Mouse (Mus musculus) CH12.LX (cell line): ENCODE measurements around the gene Tspyl4. TPM values are rescaled to one million over a fixed set of nuclear protein-coding genes. Genes with fewer than 3 reads are reported as not detected.
A peak's percentile ranks its signal among the peaks of the same experiment; 100 is the strongest.

ENCODE experiments used
- DNase-seq: peaks from one replicate; pipeline ENCODE4 v3.0.0-alpha.2; 2013; ENCODE audit errors: extremely low read depth
- H3K27ac ChIP-seq: 2 replicates; pipeline ENCODE4 v1.5.1; 2012; ENCODE audit warnings: low read depth, mild to moderate bottlenecking, control low read depth, moderate library complexity; ENCODE audit not compliant: insufficient read depth
- H3K27me3 ChIP-seq: replicated peaks from 2 replicates; pipeline ENCODE3; 2012; ENCODE audit warnings: inconsistent platforms
- H3K36me3 ChIP-seq, 2 experiments: replicated peaks in 1 of 2; 2 replicates each; pipeline versions ENCODE3 to v1.6.1; 2012; ENCODE audit warnings: inconsistent platforms in 1 of 2, low read length in 1 of 2, mild to moderate bottlenecking in 1 of 2, mixed read lengths in 1 of 2, moderate library complexity in 1 of 2; ENCODE audit not compliant: control insufficient read depth in 1 of 2, insufficient read depth in 1 of 2
- H3K4me1 ChIP-seq, 2 experiments: 2 replicates each; pipeline ENCODE4 v1.6.1; 2012; ENCODE audit warnings: inconsistent platforms in 1 of 2, moderate library complexity in 1 of 2; ENCODE audit not compliant: insufficient read depth in 2 of 2, control insufficient read depth in 1 of 2
- H3K4me2 ChIP-seq: 2 replicates; pipeline ENCODE4 v1.6.1; 2012; ENCODE audit warnings: low read depth, mild to moderate bottlenecking, control low read depth; ENCODE audit not compliant: poor library complexity, insufficient read depth, severe bottlenecking
- H3K4me3 ChIP-seq, 3 experiments: fragments of 150-350 bp in 1 of 3; sonication (generic) in 1 of 3; replicated peaks in 1 of 3; 2 replicates each; pipeline versions ENCODE3 to v1.5.1; 2011 to 2012; ENCODE audit warnings: low read depth in 2 of 3, low read length in 2 of 3, mild to moderate bottlenecking in 2 of 3, moderate library complexity in 2 of 3, control low read depth in 1 of 3, improper control_type of control experiment in 1 of 3, inconsistent platforms in 1 of 3, mixed read lengths in 1 of 3; ENCODE audit not compliant: poor library complexity in 1 of 3
- H3K79me2 ChIP-seq: replicated peaks from 2 replicates; pipeline ENCODE4 v1.6.1; 2012; ENCODE audit warnings: mild to moderate bottlenecking, moderate library complexity; ENCODE audit not compliant: control insufficient read depth, poor library complexity, insufficient read depth, severe bottlenecking; ENCODE audit errors: extremely low read depth
- H3K9ac ChIP-seq: 2 replicates; pipeline ENCODE4 v1.6.1; 2012; ENCODE audit warnings: low read depth, mild to moderate bottlenecking, control low read depth, moderate library complexity; ENCODE audit not compliant: insufficient read depth
- H3K9me3 ChIP-seq: replicated peaks from 2 replicates; pipeline ENCODE3; 2012; ENCODE audit warnings: low read length, inconsistent platforms, mixed read lengths
- BHLHE40 ChIP-seq: IDR thresholded peaks from 2 replicates; pipeline ENCODE4 v1.6.1; 2011; ENCODE audit warnings: mild to moderate bottlenecking, low read depth, low read length, improper control_type of control experiment
- CHD1 ChIP-seq: IDR thresholded peaks from 2 replicates; pipeline ENCODE4 v1.6.1; 2012; ENCODE audit warnings: low read depth, low read length, improper control_type of control experiment, inconsistent platforms
- CHD2 ChIP-seq: IDR thresholded peaks from 2 replicates; pipeline ENCODE4 v1.6.1; 2011; ENCODE audit warnings: low read length, improper control_type of control experiment
- CTCF ChIP-seq, 2 experiments: IDR thresholded peaks in 1 of 2; conservative IDR thresholded peaks in 1 of 2; 2 replicates each; pipeline ENCODE4 v1.5.1; 2011 to 2012; ENCODE audit warnings: low read depth in 2 of 2, low read length in 2 of 2, improper control_type of control experiment in 1 of 2, inconsistent platforms in 1 of 2, mild to moderate bottlenecking in 1 of 2, moderate library complexity in 1 of 2
- E2F4 ChIP-seq: IDR thresholded peaks from 2 replicates; pipeline ENCODE4 v1.6.1; 2011; ENCODE audit warnings: low read depth, low read length, improper control_type of control experiment; ENCODE audit not compliant: insufficient replicate concordance
- ELF1 ChIP-seq: IDR thresholded peaks from 2 replicates; pipeline ENCODE4 v1.6.1; 2014; ENCODE audit warnings: low read depth, mild to moderate bottlenecking, inconsistent platforms, low read length, improper control_type of control experiment
- EP300 ChIP-seq: IDR thresholded peaks from 2 replicates; pipeline ENCODE4 v1.6.1; 2011; ENCODE audit warnings: low read length, improper control_type of control experiment
- ETS1 ChIP-seq: conservative IDR thresholded peaks from 2 replicates; pipeline ENCODE4 v1.6.1; 2012; ENCODE audit warnings: low read depth, mild to moderate bottlenecking, inconsistent platforms, low read length, improper control_type of control experiment, moderate library complexity
- GABPA ChIP-seq: IDR thresholded peaks from 2 replicates; pipeline ENCODE4 v1.6.1; 2012; ENCODE audit warnings: low read depth, low read length, improper control_type of control experiment, inconsistent platforms; ENCODE audit not compliant: insufficient replicate concordance
- HCFC1 ChIP-seq: IDR thresholded peaks from 2 replicates; pipeline ENCODE4 v1.6.1; 2012; ENCODE audit warnings: low read depth, mild to moderate bottlenecking, inconsistent platforms, low read length, improper control_type of control experiment
- IRF4 ChIP-seq: IDR thresholded peaks from 2 replicates; pipeline ENCODE4 v1.6.1; 2014; ENCODE audit warnings: low read depth, mild to moderate bottlenecking, inconsistent platforms, low read length, improper control_type of control experiment
- JUN ChIP-seq: IDR thresholded peaks from 2 replicates; pipeline ENCODE4 v1.6.1; 2011; ENCODE audit warnings: low read depth, mild to moderate bottlenecking, low read length, improper control_type of control experiment, moderate library complexity; ENCODE audit not compliant: insufficient read depth
- JUND ChIP-seq: conservative IDR thresholded peaks from 2 replicates; pipeline ENCODE4 v1.6.1; 2011; ENCODE audit warnings: low read depth, low read length, improper control_type of control experiment
- KAT2A ChIP-seq: IDR thresholded peaks from 2 replicates; pipeline ENCODE4 v1.6.1; 2012; ENCODE audit warnings: low read length, improper control_type of control experiment, inconsistent platforms; ENCODE audit not compliant: insufficient replicate concordance
- MAFK ChIP-seq: IDR thresholded peaks from 2 replicates; pipeline ENCODE4 v1.6.1; 2011; ENCODE audit warnings: low read length, improper control_type of control experiment; ENCODE audit not compliant: insufficient replicate concordance
- MAX ChIP-seq: IDR thresholded peaks from 2 replicates; pipeline ENCODE4 v1.6.1; 2011; ENCODE audit warnings: low read length, improper control_type of control experiment
- MAZ ChIP-seq: IDR thresholded peaks from 2 replicates; pipeline ENCODE4 v1.6.1; 2012; ENCODE audit warnings: low read depth, mild to moderate bottlenecking, inconsistent platforms, low read length, improper control_type of control experiment, moderate library complexity
- MEF2A ChIP-seq: IDR thresholded peaks from 2 replicates; pipeline ENCODE4 v1.6.1; 2014; ENCODE audit warnings: low read depth, mild to moderate bottlenecking, inconsistent platforms, low read length, improper control_type of control experiment, borderline replicate concordance
- MXI1 ChIP-seq: IDR thresholded peaks from 2 replicates; pipeline ENCODE4 v1.6.1; 2011; ENCODE audit warnings: mild to moderate bottlenecking, low read depth, low read length, improper control_type of control experiment
- MYC ChIP-seq: IDR thresholded peaks from 2 replicates; pipeline ENCODE4 v1.6.1; 2011; ENCODE audit warnings: low read depth, mild to moderate bottlenecking, improper control_type of control experiment, low read length
- NELFE ChIP-seq: IDR thresholded peaks from 2 replicates; pipeline ENCODE4 v1.6.1; 2011; ENCODE audit warnings: low read depth, low read length, improper control_type of control experiment
- NRF1 ChIP-seq: IDR thresholded peaks from 2 replicates; pipeline ENCODE4 v1.6.1; 2014; ENCODE audit warnings: low read depth, mild to moderate bottlenecking, inconsistent platforms, low read length, improper control_type of control experiment, moderate library complexity
- PAX5 ChIP-seq: IDR thresholded peaks from 2 replicates; pipeline ENCODE4 v1.6.1; 2012; ENCODE audit warnings: low read length, inconsistent platforms, mixed read lengths
- POLR2A ChIP-seq: IDR thresholded peaks from 2 replicates; pipeline ENCODE4 v1.6.1; 2011; ENCODE audit warnings: low read depth, mild to moderate bottlenecking, improper control_type of control experiment, low read length
- POLR2AphosphoS2 ChIP-seq: IDR thresholded peaks from 2 replicates; pipeline ENCODE4 v1.6.1; 2011; ENCODE audit warnings: low read depth, low read length, improper control_type of control experiment
- RAD21 ChIP-seq: IDR thresholded peaks from 2 replicates; pipeline ENCODE4 v1.6.1; 2011; ENCODE audit warnings: low read depth, mild to moderate bottlenecking, low read length, improper control_type of control experiment, moderate library complexity
- RCOR1 ChIP-seq: conservative IDR thresholded peaks from 2 replicates; pipeline ENCODE4 v1.6.1; 2012; ENCODE audit warnings: low read depth, mild to moderate bottlenecking, inconsistent platforms, low read length, improper control_type of control experiment
- SIN3A ChIP-seq: IDR thresholded peaks from 2 replicates; pipeline ENCODE4 v1.6.1; 2012; ENCODE audit warnings: low read length, improper control_type of control experiment, inconsistent platforms
- SMC3 ChIP-seq: IDR thresholded peaks from 2 replicates; pipeline ENCODE4 v1.6.1; 2011; ENCODE audit warnings: low read depth, low read length, improper control_type of control experiment
- TBP ChIP-seq: conservative IDR thresholded peaks from 2 replicates; pipeline ENCODE4 v1.6.1; 2011; ENCODE audit warnings: low read depth, low read length, improper control_type of control experiment
- TCF12 ChIP-seq: IDR thresholded peaks from 2 replicates; pipeline ENCODE4 v1.6.1; 2014; ENCODE audit warnings: low read depth, mild to moderate bottlenecking, inconsistent platforms, low read length, improper control_type of control experiment
- UBTF ChIP-seq: IDR thresholded peaks from 2 replicates; pipeline ENCODE4 v1.6.1; 2012; ENCODE audit warnings: low read depth, mild to moderate bottlenecking, inconsistent platforms, low read length, improper control_type of control experiment, moderate library complexity
- USF1 ChIP-seq: IDR thresholded peaks from 2 replicates; pipeline ENCODE4 v1.6.1; 2014; ENCODE audit warnings: low read depth, mild to moderate bottlenecking, inconsistent platforms, low read length, improper control_type of control experiment
- USF2 ChIP-seq: conservative IDR thresholded peaks from 2 replicates; pipeline ENCODE4 v1.6.1; 2011; ENCODE audit warnings: low read depth, low read length, improper control_type of control experiment
- ZC3H11A ChIP-seq: IDR thresholded peaks from 2 replicates; pipeline ENCODE4 v1.6.1; 2012; ENCODE audit warnings: low read depth, mild to moderate bottlenecking, inconsistent platforms, low read length, improper control_type of control experiment
- ZKSCAN1 ChIP-seq: IDR thresholded peaks from 2 replicates; pipeline ENCODE4 v1.6.1; 2012; ENCODE audit warnings: low read depth, inconsistent platforms, low read length, improper control_type of control experiment, borderline replicate concordance
- ZMIZ1 ChIP-seq: IDR thresholded peaks from 2 replicates; pipeline ENCODE4 v1.6.1; 2012; ENCODE audit warnings: low read depth, mild to moderate bottlenecking, inconsistent platforms, low read length, improper control_type of control experiment
- ZNF384 ChIP-seq: IDR thresholded peaks from 2 replicates; pipeline ENCODE4 v1.6.1; 2012; ENCODE audit warnings: low read depth, low read length, improper control_type of control experiment, inconsistent platforms
- dilution Hi-C: fragments of 300-500 bp; cut with MboI; formaldehyde crosslinking; loops from 2 replicates; pipeline ENCODE4 v1.14.3; 2020; ENCODE audit warnings: low sequenced_read_pairs; ENCODE audit not compliant: extremely low pct_unique_long_range_greater_than_20kb, extremely low pct_ligation_motif_present
- in situ Hi-C: fragments of 300-500 bp; cut with MboI; formaldehyde crosslinking; loops from 3 replicates; pipeline ENCODE4 v1.14.3; 2019; ENCODE audit warnings: low sequenced_read_pairs, low pct_ligation_motif_present, low pct_unique_long_range_greater_than_20kb, mixed read lengths
- polyA plus RNA-seq: library from polyadenylated mRNA; unstranded; fragments of >175 nt; gene quantifications from 2 replicates; pipeline ENCODE4 v1.2.1, GENCODE M21; 2012; ENCODE audit warnings: low read depth; ENCODE audit not compliant: insufficient read length
- total RNA-seq, 2 experiments: library from RNA; depleted of rRNA; stranded (reverse); fragments of 300-350 nt in 1 of 2; fragments of >200 nt in 1 of 2; gene quantifications; 2 replicates each; pipeline ENCODE4 v1.2.3; 2012 to 2014

The Tspyl4 gene
- total RNA-seq (2012; rRNA removed) (9.1 and 17.9 TPM in 2 replicates), total RNA-seq (2014; rRNA removed) (8.7 and 9.8 TPM in 2 replicates), polyA plus RNA-seq (2.9 and 3.7 TPM in 2 replicates)

- H3K4me2 ChIP-seq: peak within 1 kb of the TSS; percentile 80
- peak; percentile 97 for DNase-seq
- dilution Hi-C loops: no loop called here
- no peaks in the 10 kb centered on the region for H3K9me3 ChIP-seq
- H3K27me3 ChIP-seq: no peaks in the 10 kb centered on the region
- peak within 1 kb of the TSS; percentile 82 for H3K27ac ChIP-seq
- H3K4me3 ChIP-seq: peak within 1 kb of the TSS; percentile 75 to 83 (median 76)
- peaks cover 31% of the 10 kb centered on the region for H3K79me2 ChIP-seq
- peaks cover 3 to 23% of the 10 kb centered on the region in 2 experiments for H3K36me3 ChIP-seq
- peak within 1 kb of the TSS; percentile 83 for H3K9ac ChIP-seq
- H3K4me1 ChIP-seq: peaks cover 0 to 34% of the 10 kb centered on the region in 2 experiments; a peak in 2 of 4 replicates
- in situ Hi-C loops: no loop called here
- TF ChIP-seq HCFC1 (no peak; the same call in 1 of the 2 replicates), ZMIZ1 (peak; percentile 48; the same call in 1 of the 2 replicates), SMC3 (no peak), RAD21 (no peak), UBTF (no peak), CTCF (conservative IDR thresholded peaks at IDR 0.05 in 1 of 2, IDR thresholded peaks at IDR 0.05 in 1 of 2; ENCODE audit: low read depth in 2 of 2, low read length in 2 of 2) (no peak), KAT2A (no peak), MYC (no peak), MXI1 (peak; percentile 89), ETS1 (peak; percentile 57), GABPA (no peak), RCOR1 (no peak), NELFE (0 out of 2 replicates have a peak, but pooled peaks have one; percentile 4), USF2 (no peak), MAX (no peak), NRF1 (no peak), MAZ (no peak), ZNF384 (no peak), CHD1 (no peak), JUND (no peak), TCF12 (peak; percentile 78), CHD2 (peak; percentile 97), ZC3H11A (no peak), JUN (no peak), MEF2A (no peak), IRF4 (no peak), ELF1 (peak; percentile 52; the same call in 1 of the 2 replicates), BHLHE40 (no peak), EP300 (no peak), E2F4 (no peak), USF1 (no peak), PAX5 (no peak), ZKSCAN1 (no peak), TBP (peak; percentile 63; the same call in 1 of the 2 replicates), POLR2AphosphoS2 (no peak), MAFK (no peak), POLR2A (no peak; the same call in none of the 2 replicates), SIN3A (peak; percentile 92)
Observed at GRCm38 (mm10) chr10:34297299-34297979, at the start of gene Tspyl4. TSS of gene Tspyl4 (plus strand) at chr10:34297442.
